Mouse (Mus musculus) R1 (cell line): ENCODE results near the gene Alyref.

Experiments
- DNase-seq: peaks from one replicate; pipeline ENCODE4 v3.0.0-alpha.2; 2018; ENCODE audit warnings: low read depth, low spot score

The Alyref gene

GRCm38 (mm10) chr11:120547469-120547868 is 50.7 kb downstream of the Alyref start:
- DNase-seq: no peak

DNA sequence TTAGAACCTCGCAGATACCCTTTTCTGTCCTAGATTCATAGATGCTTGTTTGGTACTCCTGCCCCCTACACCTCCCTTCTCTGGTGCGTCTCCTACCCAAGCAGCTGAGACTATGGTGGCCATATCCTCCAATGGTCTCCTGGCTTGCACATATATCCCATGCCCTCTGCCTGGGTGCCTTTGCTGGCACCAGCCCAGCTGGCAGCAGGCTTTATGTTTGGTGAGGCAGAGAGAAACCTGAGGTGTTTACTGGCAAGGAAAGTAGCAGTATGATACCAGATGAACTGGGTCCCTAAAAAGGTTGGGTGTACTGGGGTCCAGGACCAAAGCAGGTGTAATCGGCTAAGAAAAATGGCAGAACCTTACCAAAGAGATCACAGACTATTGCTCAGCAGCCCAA is 52.2 kb downstream of the Alyref start:
- DNase-seq: no peak

GRCm38 (mm10) chr11:120542376-120542775 is 55.8 kb downstream of the Alyref start:
- no peak for DNase-seq
